Mouse (Mus musculus): ENCODE data around the gene Fopnl. TPM values are rescaled to one million over a fixed set of nuclear protein-coding genes. Genes with fewer than 3 reads are reported as not detected.
A peak's percentile ranks its signal among the peaks of the same experiment; 100 is the strongest.

Fopnl gene
- polyA plus RNA-seq, 1 experiment from 2014 or later: 210 TPM

- no peak overlapping the region for H3K27ac ChIP-seq (replicated peaks; ENCODE audit: low read depth, low read length)
- no peak for ATAC-seq (ENCODE audit: low FRiP score, low TSS enrichment)
These were observed 51.8 kb downstream of the Fopnl start for GRCm38 (mm10) chr16:14265203-14265920.

GRCm38 (mm10) chr16:14264504-14264903, 52.7 kb downstream of the Fopnl start:
- Histone ChIP-seq H3K9ac (replicated peaks; ENCODE audit: low read length) (no peak overlapping the region), H3K4me1 (ENCODE audit: control insufficient read depth, insufficient read depth, low read length) (no peaks in the 10 kb centered on the region), H3K4me2 (ENCODE audit: low read length) (no peak overlapping the region), H3K27ac (replicated peaks; ENCODE audit: low read depth, low read length) (no peak overlapping the region), H3K4me3 (replicated peaks; ENCODE audit: low read depth, low read length) (no peak overlapping the region), H3K36me3 (ENCODE audit: control insufficient read depth, insufficient read depth, low read length) (no peaks in the 10 kb centered on the region), H3K9me3 (ENCODE audit: control insufficient read depth, low read length) (no peaks in the 10 kb centered on the region), H3K27me3 (ENCODE audit: control insufficient read depth, insufficient read depth, low read length) (no peaks in the 10 kb centered on the region)
- WGBS: 87% methylated on average over 2 of the region's 2 CpGs
- DNase-seq (no peak), ATAC-seq (ENCODE audit: low FRiP score, low TSS enrichment) (no peak)

More at GRCm38 (mm10) chr16:14265203-14265920, 51.8 kb downstream of the Fopnl start:
- DNase-seq: peak; percentile 20
- Histone ChIP-seq H3K4me3 (replicated peaks; ENCODE audit: low read depth, low read length) (no peak overlapping the region), H3K4me1 (ENCODE audit: control insufficient read depth, insufficient read depth, low read length) (no peaks in the 10 kb centered on the region), H3K4me2 (ENCODE audit: low read length) (no peak overlapping the region), H3K27me3 (ENCODE audit: control insufficient read depth, insufficient read depth, low read length) (no peaks in the 10 kb centered on the region), H3K9ac (replicated peaks; ENCODE audit: low read length) (no peak overlapping the region), H3K36me3 (ENCODE audit: control insufficient read depth, insufficient read depth, low read length) (no peaks in the 10 kb centered on the region), H3K9me3 (ENCODE audit: control insufficient read depth, low read length) (no peaks in the 10 kb centered on the region)
- WGBS: 47% methylated on average over 4 of the region's 4 CpGs

GRCm38 (mm10) chr16:14263241-14263640, 54.0 kb downstream of the Fopnl start:
- Histone ChIP-seq H3K4me3 (replicated peaks; ENCODE audit: low read depth, low read length) (no peak overlapping the region), H3K4me2 (ENCODE audit: low read length) (no peak overlapping the region), H3K27me3 (ENCODE audit: control insufficient read depth, insufficient read depth, low read length) (no peaks in the 10 kb centered on the region), H3K9me3 (ENCODE audit: control insufficient read depth, low read length) (no peaks in the 10 kb centered on the region), H3K4me1 (ENCODE audit: control insufficient read depth, insufficient read depth, low read length) (no peaks in the 10 kb centered on the region), H3K27ac (replicated peaks; ENCODE audit: low read depth, low read length) (no peak overlapping the region), H3K9ac (replicated peaks; ENCODE audit: low read length) (no peak overlapping the region), H3K36me3 (ENCODE audit: control insufficient read depth, insufficient read depth, low read length) (no peaks in the 10 kb centered on the region)
- WGBS: 90% methylated on average over 6 of the region's 6 CpGs
- ATAC-seq (ENCODE audit: low FRiP score, low TSS enrichment) (no peak), DNase-seq (no peak)

- 74% methylated on average over 1 of the region's 1 CpGs for WGBS
- ATAC-seq (ENCODE audit: low FRiP score, low TSS enrichment): no peak
- Histone ChIP-seq H3K4me1 (ENCODE audit: control insufficient read depth, insufficient read depth, low read length) (no peaks in the 10 kb centered on the region), H3K36me3 (ENCODE audit: control insufficient read depth, insufficient read depth, low read length) (no peaks in the 10 kb centered on the region), H3K27me3 (ENCODE audit: control insufficient read depth, insufficient read depth, low read length) (no peaks in the 10 kb centered on the region), H3K4me2 (ENCODE audit: low read length) (no peak overlapping the region), H3K9ac (replicated peaks; ENCODE audit: low read length) (no peak overlapping the region), H3K9me3 (ENCODE audit: control insufficient read depth, low read length) (no peaks in the 10 kb centered on the region), H3K4me3 (replicated peaks; ENCODE audit: low read depth, low read length) (no peak overlapping the region), H3K27ac (replicated peaks; ENCODE audit: low read depth, low read length) (no peak overlapping the region)
- DNase-seq: no peak
These were observed 54.8 kb downstream of the Fopnl start for GRCm38 (mm10) chr16:14262410-14262809.

- WGBS: 62% methylated on average over 2 of the region's 2 CpGs
- Histone ChIP-seq H3K4me1 (ENCODE audit: control insufficient read depth, insufficient read depth, low read length) (no peaks in the 10 kb centered on the region), H3K4me2 (ENCODE audit: low read length) (no peak overlapping the region), H3K27me3 (ENCODE audit: control insufficient read depth, insufficient read depth, low read length) (no peaks in the 10 kb centered on the region), H3K36me3 (ENCODE audit: control insufficient read depth, insufficient read depth, low read length) (no peaks in the 10 kb centered on the region), H3K9me3 (ENCODE audit: control insufficient read depth, low read length) (no peaks in the 10 kb centered on the region), H3K4me3 (replicated peaks; ENCODE audit: low read depth, low read length) (no peak overlapping the region), H3K27ac (replicated peaks; ENCODE audit: low read depth, low read length) (no peak overlapping the region), H3K9ac (replicated peaks; ENCODE audit: low read length) (no peak overlapping the region)
- ATAC-seq (ENCODE audit: low FRiP score, low TSS enrichment): no peak
- no peak for DNase-seq
These were observed 58.3 kb downstream of the Fopnl start for GRCm38 (mm10) chr16:14258856-14259255.

GRCm38 (mm10) chr16:14253586-14253985, 63.6 kb downstream of the Fopnl start:
- H3K4me1 ChIP-seq (ENCODE audit: control insufficient read depth, insufficient read depth, low read length): no peaks in the 10 kb centered on the region
- H3K27me3 ChIP-seq (ENCODE audit: control insufficient read depth, insufficient read depth, low read length): no peaks in the 10 kb centered on the region
- H3K36me3 ChIP-seq (ENCODE audit: control insufficient read depth, insufficient read depth, low read length): no peaks in the 10 kb centered on the region
- DNase-seq (no peak), ATAC-seq (ENCODE audit: low FRiP score, low TSS enrichment) (no peak)
- H3K4me3 ChIP-seq (replicated peaks; ENCODE audit: low read depth, low read length): no peak overlapping the region
- H3K9ac ChIP-seq (replicated peaks; ENCODE audit: low read length): no peak overlapping the region
- no peak overlapping the region for H3K4me2 ChIP-seq (ENCODE audit: low read length)
- no peaks in the 10 kb centered on the region for H3K9me3 ChIP-seq (ENCODE audit: control insufficient read depth, low read length)
- H3K27ac ChIP-seq (replicated peaks; ENCODE audit: low read depth, low read length): no peak overlapping the region
- 91% methylated on average over 3 of the region's 3 CpGs for WGBS

- Histone ChIP-seq H3K27me3 (ENCODE audit: control insufficient read depth, insufficient read depth, low read length) (no peaks in the 10 kb centered on the region), H3K4me2 (ENCODE audit: low read length) (no peak overlapping the region), H3K9me3 (ENCODE audit: control insufficient read depth, low read length) (no peaks in the 10 kb centered on the region), H3K4me1 (ENCODE audit: control insufficient read depth, insufficient read depth, low read length) (no peaks in the 10 kb centered on the region), H3K27ac (replicated peaks; ENCODE audit: low read depth, low read length) (no peak overlapping the region), H3K36me3 (ENCODE audit: control insufficient read depth, insufficient read depth, low read length) (no peaks in the 10 kb centered on the region), H3K9ac (replicated peaks; ENCODE audit: low read length) (no peak overlapping the region), H3K4me3 (replicated peaks; ENCODE audit: low read depth, low read length) (no peak overlapping the region)
- ATAC-seq (ENCODE audit: low FRiP score, low TSS enrichment) (no peak), DNase-seq (no peak)
- 79% methylated on average over 4 of the region's 4 CpGs for WGBS
These were observed 64.3 kb downstream of the Fopnl start for GRCm38 (mm10) chr16:14252877-14253276.

GRCm38 (mm10) chr16:14249913-14250312, 67.3 kb downstream of the Fopnl start:
- no peaks in the 10 kb centered on the region for H3K27me3 ChIP-seq (ENCODE audit: control insufficient read depth, insufficient read depth, low read length)
- WGBS: 65% methylated on average over 1 of the region's 1 CpGs
- no peaks in the 10 kb centered on the region for H3K36me3 ChIP-seq (ENCODE audit: control insufficient read depth, insufficient read depth, low read length)
- no peak overlapping the region for H3K4me3 ChIP-seq (replicated peaks; ENCODE audit: low read depth, low read length)
- no peak overlapping the region for H3K27ac ChIP-seq (replicated peaks; ENCODE audit: low read depth, low read length)
- DNase-seq: no peak
- no peaks in the 10 kb centered on the region for H3K9me3 ChIP-seq (ENCODE audit: control insufficient read depth, low read length)
- no peak overlapping the region for H3K9ac ChIP-seq (replicated peaks; ENCODE audit: low read length)
- no peaks in the 10 kb centered on the region for H3K4me1 ChIP-seq (ENCODE audit: control insufficient read depth, insufficient read depth, low read length)
- no peak overlapping the region for H3K4me2 ChIP-seq (ENCODE audit: low read length)
- ATAC-seq (ENCODE audit: low FRiP score, low TSS enrichment): no peak
